Mouse (Mus musculus) stomach, embryonic 16.5 days (tissue): ENCODE measurements around the gene Gm39566. TPM values are rescaled to one million over a fixed set of nuclear protein-coding genes. Genes with fewer than 3 reads are reported as not detected.

Experiments
- polyA plus RNA-seq: library from polyadenylated mRNA; unstranded; fragments of >200 nt; fragmentation: Nextera tagmentation; extraction: Ambion mirVana; gene quantifications from 2 replicates; pipeline ENCODE4 v1.2.1, GENCODE M21; 2015

The Gm39566 gene
- polyA plus RNA-seq, 1 experiment from 2014 or later: 0.03 TPM

Other genes starting within 250 kb of the Gm39566 start
- gene Wrap53, start 235.0 kb downstream of the Gm39566 start, polyA plus RNA-seq: 19.3 and 21.6 TPM in 2 replicates
- gene Trp53, start 234.9 kb downstream of the Gm39566 start, polyA plus RNA-seq: 118 and 120 TPM in 2 replicates
- gene Atp1b2, start 209.4 kb downstream of the Gm39566 start, polyA plus RNA-seq: 9.5 and 10.4 TPM in 2 replicates
- 1.3 and 2.2 TPM in 2 replicates for gene Shbg, start 197.4 kb downstream of the Gm39566 start, polyA plus RNA-seq
- gene Sat2, start 193.3 kb downstream of the Gm39566 start, polyA plus RNA-seq: 18.1 and 19.6 TPM in 2 replicates
- gene Fxr2, start 182.3 kb downstream of the Gm39566 start, polyA plus RNA-seq: 20.9 and 22.1 TPM in 2 replicates
- 7.7 and 7.9 TPM in 2 replicates for gene Sox15, start 160.0 kb downstream of the Gm39566 start, polyA plus RNA-seq
- 67.7 and 68.8 TPM in 2 replicates for gene Mpdu1, start 152.7 kb downstream of the Gm39566 start, polyA plus RNA-seq
- gene Cd68, start 149.1 kb downstream of the Gm39566 start, polyA plus RNA-seq: 18.9 and 19.6 TPM in 2 replicates
- 454 and 462 TPM in 2 replicates for gene Eif4a1, start 142.9 kb downstream of the Gm39566 start, polyA plus RNA-seq
- gene Senp3, start 133.2 kb downstream of the Gm39566 start, polyA plus RNA-seq: 66.3 and 68.5 TPM in 2 replicates
- gene Tnfsf13, start 129.5 kb downstream of the Gm39566 start, polyA plus RNA-seq: 0.59 and 1.0 TPM in 2 replicates
- 8.8 and 9.6 TPM in 2 replicates for gene Tnfsf12, start 119.4 kb downstream of the Gm39566 start, polyA plus RNA-seq
- 2.9 and 4.2 TPM in 2 replicates for gene Tnfsfm13, start 119.2 kb downstream of the Gm39566 start, polyA plus RNA-seq
- gene Polr2a, start 56.7 kb downstream of the Gm39566 start, polyA plus RNA-seq: 17.7 and 20.6 TPM in 2 replicates
- 0.17 TPM in 1 of 2 replicates, not detected in the other for gene Slc35g3, start 53.3 kb downstream of the Gm39566 start, polyA plus RNA-seq
- gene Zbtb4, start 49.4 kb downstream of the Gm39566 start, polyA plus RNA-seq: 3.4 TPM in 2 replicates
- 5.3 and 10.3 TPM in 2 replicates for gene Chrnb1, start 19.4 kb downstream of the Gm39566 start, polyA plus RNA-seq
- gene Fgf11, start 13.4 kb downstream of the Gm39566 start, polyA plus RNA-seq: 1.8 and 2.5 TPM in 2 replicates
- gene Tmem102, start 9.7 kb downstream of the Gm39566 start, polyA plus RNA-seq: 14.2 and 15.0 TPM in 2 replicates
- not detected in 2 replicates for gene Spem2, start 3.2 kb upstream of the Gm39566 start, polyA plus RNA-seq
- not detected in 2 replicates for gene Spem1, start 6.9 kb upstream of the Gm39566 start, polyA plus RNA-seq
- gene Nlgn2, start 22.5 kb upstream of the Gm39566 start, polyA plus RNA-seq: 5.3 and 6.4 TPM in 2 replicates
- 377 and 401 TPM in 2 replicates for gene Tmem256, start 23.2 kb upstream of the Gm39566 start, polyA plus RNA-seq
- gene Plscr3, start 31.1 kb upstream of the Gm39566 start, polyA plus RNA-seq: 85.1 and 98.5 TPM in 2 replicates
- gene Tnk1, start 43.4 kb upstream of the Gm39566 start, polyA plus RNA-seq: 15.3 and 19.1 TPM in 2 replicates
- gene Tmem95, start 62.7 kb upstream of the Gm39566 start, polyA plus RNA-seq: not detected in 2 replicates
- 15.1 and 24.7 TPM in 2 replicates for gene Kctd11, start 66.1 kb upstream of the Gm39566 start, polyA plus RNA-seq
- gene Acap1, start 80.2 kb upstream of the Gm39566 start, polyA plus RNA-seq: 4.0 and 5.1 TPM in 2 replicates
- 4.9 TPM in 2 replicates for gene 2810408A11Rik, start 85.7 kb upstream of the Gm39566 start, polyA plus RNA-seq
- 7.5 TPM in 2 replicates for gene Neurl4, start 85.8 kb upstream of the Gm39566 start, polyA plus RNA-seq
- gene Gps2, start 98.6 kb upstream of the Gm39566 start, polyA plus RNA-seq: 61.6 and 63.4 TPM in 2 replicates
- gene Eif5a, start 106.7 kb upstream of the Gm39566 start, polyA plus RNA-seq: 1,516 and 1,535 TPM in 2 replicates
- gene Ybx2, start 120.5 kb upstream of the Gm39566 start, polyA plus RNA-seq: 2.9 and 3.8 TPM in 2 replicates
- 38.3 and 39.1 TPM in 2 replicates for gene Slc2a4, start 132.9 kb upstream of the Gm39566 start, polyA plus RNA-seq
- gene Cldn7, start 149.5 kb upstream of the Gm39566 start, polyA plus RNA-seq: 397 and 438 TPM in 2 replicates
- 17.5 and 17.7 TPM in 2 replicates for gene Ctdnep1, start 165.9 kb upstream of the Gm39566 start, polyA plus RNA-seq
- 102 and 103 TPM in 2 replicates for gene Elp5, start 167.2 kb upstream of the Gm39566 start, polyA plus RNA-seq
- gene Gabarap, start 175.8 kb upstream of the Gm39566 start, polyA plus RNA-seq: 485 and 494 TPM in 2 replicates
- 44.3 and 47.9 TPM in 2 replicates for gene Phf23, start 180.5 kb upstream of the Gm39566 start, polyA plus RNA-seq
- 17.7 and 22.3 TPM in 2 replicates for gene Dvl2, start 185.3 kb upstream of the Gm39566 start, polyA plus RNA-seq
- gene Acadvl, start 200.1 kb upstream of the Gm39566 start, polyA plus RNA-seq: 115 and 119 TPM in 2 replicates
- gene Dlg4, start 201.6 kb upstream of the Gm39566 start, polyA plus RNA-seq: 8.4 and 9.0 TPM in 2 replicates
- 0.31 TPM in 1 of 2 replicates, not detected in the other for gene Asgr1, start 238.8 kb upstream of the Gm39566 start, polyA plus RNA-seq